Mouse (Mus musculus): ENCODE data around the gene Trp53inp2. TPM values are rescaled to one million over a fixed set of nuclear protein-coding genes. Genes with fewer than 3 reads are reported as not detected.

Trp53inp2 gene
- polyA plus RNA-seq, 1 experiment from 2014 or later: 36.9 TPM

GRCm38 (mm10) chr2:155387052-155387451, 6.2 kb downstream of the Trp53inp2 start:
- Histone ChIP-seq H3K4me3 (no peak overlapping the region), H3K9me3 (no peaks in the 10 kb centered on the region), H3K27ac (replicated peaks) (no peak overlapping the region), H3K4me1 (peaks cover 34% of the 10 kb centered on the region), H3K27me3 (replicated peaks; ENCODE audit: low read depth, poor library complexity, severe bottlenecking) (peaks cover 20% of the 10 kb centered on the region), H3K36me3 (replicated peaks) (peaks cover 72% of the 10 kb centered on the region)
- WGBS: 54% methylated on average over 4 of the region's 4 CpGs
- DNase-seq (ENCODE audit: low spot score): no peak

GRCm38 (mm10) chr2:155388573-155388972, 7.7 kb downstream of the Trp53inp2 start:
- H3K36me3 ChIP-seq (replicated peaks): peaks cover 82% of the 10 kb centered on the region
- no peak overlapping the region for H3K4me3 ChIP-seq
- H3K9me3 ChIP-seq: no peaks in the 10 kb centered on the region
- H3K27ac ChIP-seq (replicated peaks): no peak overlapping the region
- H3K4me1 ChIP-seq: peaks cover 21% of the 10 kb centered on the region
- peaks cover 20% of the 10 kb centered on the region for H3K27me3 ChIP-seq (replicated peaks; ENCODE audit: low read depth, poor library complexity, severe bottlenecking)
- 89% methylated on average over 2 of the region's 2 CpGs for WGBS
- DNase-seq (ENCODE audit: low spot score): no peak

- H3K4me3 ChIP-seq: no peak overlapping the region
- no peaks in the 10 kb centered on the region for H3K27me3 ChIP-seq (replicated peaks; ENCODE audit: low read depth, poor library complexity, severe bottlenecking)
- peaks cover 84% of the 10 kb centered on the region for H3K36me3 ChIP-seq (replicated peaks)
- no peak for DNase-seq (ENCODE audit: low spot score)
- no peak overlapping the region for H3K27ac ChIP-seq (replicated peaks)
- 44% methylated on average over 5 of the region's 5 CpGs for WGBS
- no peaks in the 10 kb centered on the region for H3K9me3 ChIP-seq
- H3K4me1 ChIP-seq: peaks cover 5% of the 10 kb centered on the region; the same call in 1 of the 2 replicates
Measured at GRCm38 (mm10) chr2:155394586-155394985, 13.7 kb downstream of the Trp53inp2 start.

GRCm38 (mm10) chr2:155400276-155400675, 19.4 kb downstream of the Trp53inp2 start:
- peaks cover 86% of the 10 kb centered on the region for H3K36me3 ChIP-seq (replicated peaks)
- no peaks in the 10 kb centered on the region for H3K27me3 ChIP-seq (replicated peaks; ENCODE audit: low read depth, poor library complexity, severe bottlenecking)
- no peak overlapping the region for H3K27ac ChIP-seq (replicated peaks)
- no peaks in the 10 kb centered on the region for H3K9me3 ChIP-seq
- H3K4me1 ChIP-seq: no peaks in the 10 kb centered on the region
- DNase-seq (ENCODE audit: low spot score): no peak
- no peak overlapping the region for H3K4me3 ChIP-seq

- no peak overlapping the region for H3K27ac ChIP-seq (replicated peaks)
- no peaks in the 10 kb centered on the region for H3K9me3 ChIP-seq
- no peak overlapping the region for H3K4me3 ChIP-seq
- H3K4me1 ChIP-seq: no peaks in the 10 kb centered on the region
- no peak for DNase-seq (ENCODE audit: low spot score)
- H3K27me3 ChIP-seq (replicated peaks; ENCODE audit: low read depth, poor library complexity, severe bottlenecking): no peaks in the 10 kb centered on the region
- 96% methylated on average over 4 of the region's 4 CpGs for WGBS
- peaks cover 86% of the 10 kb centered on the region for H3K36me3 ChIP-seq (replicated peaks)
Measured at GRCm38 (mm10) chr2:155401926-155402325, 21.1 kb downstream of the Trp53inp2 start.

- Histone ChIP-seq H3K4me1 (no peaks in the 10 kb centered on the region), H3K4me3 (no peak overlapping the region), H3K27ac (replicated peaks) (no peak overlapping the region), H3K27me3 (replicated peaks; ENCODE audit: low read depth, poor library complexity, severe bottlenecking) (no peaks in the 10 kb centered on the region), H3K36me3 (replicated peaks) (peaks cover 86% of the 10 kb centered on the region), H3K9me3 (no peaks in the 10 kb centered on the region)
- WGBS: 95% methylated on average over 1 of the region's 1 CpGs
- no peak for DNase-seq (ENCODE audit: low spot score)
Measured at GRCm38 (mm10) chr2:155404635-155405034, 23.8 kb downstream of the Trp53inp2 start.

GRCm38 (mm10) chr2:155420911-155421310, 40.1 kb downstream of the Trp53inp2 start:
- Histone ChIP-seq H3K27ac (replicated peaks) (no peak overlapping the region), H3K27me3 (replicated peaks; ENCODE audit: low read depth, poor library complexity, severe bottlenecking) (no peaks in the 10 kb centered on the region), H3K9me3 (no peaks in the 10 kb centered on the region), H3K36me3 (replicated peaks) (peaks cover 77% of the 10 kb centered on the region), H3K4me3 (no peak overlapping the region), H3K4me1 (no peaks in the 10 kb centered on the region)
- no peak for DNase-seq (ENCODE audit: low spot score)
- WGBS: 83% methylated on average over 2 of the region's 2 CpGs

- H3K9me3 ChIP-seq: no peaks in the 10 kb centered on the region
- no peaks in the 10 kb centered on the region for H3K27me3 ChIP-seq (replicated peaks; ENCODE audit: low read depth, poor library complexity, severe bottlenecking)
- H3K4me1 ChIP-seq: no peaks in the 10 kb centered on the region
- H3K27ac ChIP-seq (replicated peaks): no peak overlapping the region
- H3K4me3 ChIP-seq: no peak overlapping the region
- DNase-seq (ENCODE audit: low spot score): no peak
- peaks cover 66% of the 10 kb centered on the region for H3K36me3 ChIP-seq (replicated peaks)
Measured at GRCm38 (mm10) chr2:155436445-155436844, 55.6 kb downstream of the Trp53inp2 start.

MicroRNA genes within 50 kb of the gene (microRNA counts, 519-probe panel; counts per million panel counts)
- microRNA mmu-miR-695: 188 counts per million, percentile 57 among the panel's probes with 10 or more counts

Small RNAs within 50 kb of the gene (microRNA-seq; reads per million reads assigned to microRNA genes)
- not detected for gene Mir695

Other genes starting within 250 kb of the Trp53inp2 start
- 58.2 TPM in 2 replicates for gene Itch, start 247.6 kb upstream of the Trp53inp2 start, polyA plus RNA-seq (2016; fragmentation: Nextera tagmentation; extraction: Ambion mirVana)
- gene Dynlrb1, start 144.5 kb upstream of the Trp53inp2 start, polyA plus RNA-seq (2016; fragmentation: Nextera tagmentation; extraction: Ambion mirVana): 416 and 443 TPM in 2 replicates
- 106 and 122 TPM in 2 replicates for gene Map1lc3a, start 104.8 kb upstream of the Trp53inp2 start, polyA plus RNA-seq (2016; fragmentation: Nextera tagmentation; extraction: Ambion mirVana)
- 51.5 and 56.7 TPM in 2 replicates for gene Pigu, start 23.6 kb upstream of the Trp53inp2 start, polyA plus RNA-seq (2016; fragmentation: Nextera tagmentation; extraction: Ambion mirVana)
- gene Ncoa6, start 92.8 kb downstream of the Trp53inp2 start, polyA plus RNA-seq (2016; fragmentation: Nextera tagmentation; extraction: Ambion mirVana): 20.1 and 25.7 TPM in 2 replicates
- gene Acss2, start 136.9 kb downstream of the Trp53inp2 start, polyA plus RNA-seq (2016; fragmentation: Nextera tagmentation; extraction: Ambion mirVana): 8.4 and 9.1 TPM in 2 replicates
- 7.3 TPM in 2 replicates for gene Ggt7, start 137.2 kb downstream of the Trp53inp2 start, polyA plus RNA-seq (2016; fragmentation: Nextera tagmentation; extraction: Ambion mirVana)
- 20.2 and 22.9 TPM in 2 replicates for gene Gss, start 211.8 kb downstream of the Trp53inp2 start, polyA plus RNA-seq (2016; fragmentation: Nextera tagmentation; extraction: Ambion mirVana)
- gene Myh7b, start 230.2 kb downstream of the Trp53inp2 start, polyA plus RNA-seq (2016; fragmentation: Nextera tagmentation; extraction: Ambion mirVana): 0.75 and 0.77 TPM in 2 replicates

Measured in embryonic facial prominence, embryonic 10.5 days (tissue).